Mouse (Mus musculus): ENCODE data around the gene Entpd8.

Entpd8 gene

DNA sequence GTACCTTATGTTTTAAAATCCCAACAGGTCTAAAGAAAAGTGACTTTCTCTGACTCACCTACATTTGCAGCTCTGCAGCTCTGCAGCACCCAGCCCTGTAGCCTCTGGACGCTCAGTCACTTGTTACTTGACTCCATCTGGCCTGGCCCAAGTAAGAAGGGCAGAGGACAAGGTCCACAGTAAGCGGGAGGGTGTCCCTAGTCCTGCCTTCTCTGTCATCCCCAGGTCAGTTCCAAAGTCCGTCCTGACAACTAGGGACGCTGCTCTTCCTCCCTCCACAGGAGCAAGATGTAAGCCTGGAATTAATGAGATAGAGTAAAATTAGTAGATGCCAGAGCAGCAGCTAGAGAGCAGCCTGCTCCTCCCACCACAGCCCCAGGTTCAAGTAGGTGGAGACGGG, at the start of gene Entpd8:
Gene Entpd8, plus strand, starts transcription at position 229 of the 400 bp plus-strand sequence.
- no peak for DNase-seq (ENCODE audit: low spot score)

DNA sequence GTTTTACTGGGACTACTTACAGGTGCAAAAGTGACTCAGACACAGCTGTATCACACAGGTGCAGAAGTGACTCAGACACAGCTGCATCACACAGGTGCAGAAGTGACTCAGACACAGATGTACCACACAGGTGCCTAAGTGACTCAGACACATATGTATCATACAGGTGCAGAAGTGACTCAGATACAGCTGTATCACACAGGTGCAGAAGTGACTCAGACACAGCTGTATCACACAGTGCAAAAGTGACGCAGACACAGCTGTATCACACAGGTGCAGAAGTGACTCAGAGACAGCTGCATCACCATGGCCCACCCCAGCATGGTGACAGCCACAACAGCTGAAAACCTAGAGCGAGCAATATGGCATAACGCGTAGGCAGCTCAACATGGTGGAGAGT, 45.1 kb upstream of the Entpd8 start:
- no peak for DNase-seq (ENCODE audit: low spot score)

DNA sequence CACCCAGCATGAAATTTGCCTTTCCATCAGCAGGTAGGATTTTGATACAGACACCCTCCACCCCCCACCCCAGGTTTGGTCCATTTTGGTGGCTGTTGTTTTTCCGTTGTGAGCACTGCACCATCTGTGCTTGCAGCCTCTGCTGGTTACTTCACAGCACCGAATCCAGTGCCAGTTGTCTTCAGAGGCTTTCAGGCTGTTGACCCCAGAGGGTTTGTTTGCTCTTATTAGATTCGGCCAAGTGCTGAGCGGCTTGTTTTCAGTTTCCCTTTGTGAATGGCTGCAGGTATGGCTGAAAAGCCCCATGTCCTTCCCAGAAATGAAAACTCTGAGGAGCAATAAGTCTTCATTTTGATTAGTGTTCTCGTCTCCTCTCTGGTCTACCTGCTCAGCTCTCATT, 40.0 kb upstream of the Entpd8 start:
- no peak for DNase-seq (ENCODE audit: low spot score)

GRCm38 (mm10) chr2:25050921-25051320, 29.2 kb upstream of the Entpd8 start:
- no peak for DNase-seq (ENCODE audit: low spot score)

- no peak for DNase-seq (ENCODE audit: low spot score)
Measured at GRCm38 (mm10) chr2:25051450-25051849, 28.7 kb upstream of the Entpd8 start.

DNA sequence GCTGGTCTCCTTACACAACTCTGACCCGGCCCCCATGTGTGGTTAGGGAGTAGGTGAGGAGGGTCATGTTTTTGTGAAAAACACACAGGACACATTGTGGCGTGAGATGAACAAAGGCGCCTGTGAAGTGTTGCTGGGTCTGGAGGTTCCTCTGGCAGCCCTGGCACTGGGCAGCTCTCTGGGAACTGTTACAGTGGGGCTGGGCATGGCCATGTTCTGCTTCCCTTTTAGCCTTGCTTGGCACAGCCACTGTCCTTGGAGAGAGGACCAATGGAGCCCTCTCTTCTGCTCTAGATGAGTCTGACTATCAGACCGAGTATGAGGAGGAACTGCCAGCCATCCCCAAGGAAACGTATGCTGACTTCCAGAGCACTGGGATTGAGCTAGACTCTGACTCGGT, 27.0 kb upstream of the Entpd8 start:
- DNase-seq (ENCODE audit: low spot score), result no peak

DNA sequence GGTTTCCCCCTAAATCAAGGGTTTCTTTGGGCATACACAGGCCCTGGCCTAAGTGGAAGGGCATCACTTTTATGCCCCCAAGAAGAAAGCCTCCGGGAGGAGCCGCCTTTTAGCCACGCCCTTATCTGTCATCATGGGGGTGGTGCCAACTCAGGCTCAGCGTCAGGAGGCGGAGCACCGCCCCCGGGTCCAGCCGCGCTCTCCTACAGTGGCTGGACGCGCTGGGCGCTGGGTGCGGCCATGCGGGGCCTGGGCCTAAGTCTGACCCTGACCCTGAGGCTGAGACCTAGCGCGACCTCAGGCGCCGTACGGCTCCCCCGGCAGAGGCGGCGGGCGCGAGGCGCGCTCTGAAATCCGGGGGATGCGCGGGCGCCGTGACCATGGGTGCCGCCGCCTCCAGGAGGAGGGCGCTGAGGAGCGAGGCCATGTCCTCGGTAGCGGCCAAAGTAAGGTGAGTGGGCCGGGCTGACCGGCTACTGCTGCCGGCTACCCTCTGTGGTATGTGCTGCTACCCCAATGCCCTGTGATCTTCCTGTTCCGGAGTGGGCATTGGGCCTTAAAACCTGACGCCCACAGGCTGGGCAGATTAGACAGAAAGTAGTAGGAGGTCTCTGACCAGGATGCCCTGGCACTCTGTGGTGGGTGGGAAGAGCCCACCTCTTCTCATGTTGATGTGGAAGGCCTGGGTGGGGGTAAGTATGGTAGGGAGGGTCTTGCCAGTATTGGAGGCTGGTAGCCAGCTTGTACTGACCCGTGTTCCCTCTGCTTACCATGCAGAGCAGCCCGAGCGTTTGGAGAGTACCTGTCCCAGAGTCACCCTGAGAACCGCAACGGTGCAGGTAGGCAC, 25.7 kb upstream of the Entpd8 start, which contains the start of gene Nsmf:
Gene Nsmf, plus strand, starts transcription at position 135 of the 847 bp plus-strand sequence.
- DNase-seq (ENCODE audit: low spot score), result peak; percentile 70

GRCm38 (mm10) chr2:25055068-25055405, 25.1 kb upstream of the Entpd8 start:
- no peak for DNase-seq (ENCODE audit: low spot score)

- no peak for DNase-seq (ENCODE audit: low spot score)
Measured at GRCm38 (mm10) chr2:25055409-25056155, 24.5 kb upstream of the Entpd8 start.

DNA sequence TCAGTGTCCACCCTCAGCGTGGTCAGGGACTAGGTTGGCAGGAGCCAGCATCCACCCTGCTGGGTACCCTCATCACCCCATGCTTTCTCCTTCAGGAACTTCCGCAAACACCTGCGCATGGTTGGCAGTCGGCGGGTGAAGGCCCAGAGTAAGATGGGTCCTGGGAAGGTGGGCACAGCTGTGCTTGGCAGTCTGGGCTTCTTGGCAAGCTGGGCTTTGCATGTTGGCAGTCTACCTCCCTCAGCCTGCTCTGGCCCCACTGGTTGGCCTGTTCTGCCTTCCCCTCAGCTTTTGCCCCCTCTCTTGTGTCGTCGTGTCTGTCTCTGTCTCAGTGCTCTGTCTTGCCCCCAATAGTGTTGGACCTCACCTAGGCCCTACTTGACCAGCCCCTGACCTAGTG, 21.2 kb upstream of the Entpd8 start:
- no peak for DNase-seq (ENCODE audit: low spot score)

DNA sequence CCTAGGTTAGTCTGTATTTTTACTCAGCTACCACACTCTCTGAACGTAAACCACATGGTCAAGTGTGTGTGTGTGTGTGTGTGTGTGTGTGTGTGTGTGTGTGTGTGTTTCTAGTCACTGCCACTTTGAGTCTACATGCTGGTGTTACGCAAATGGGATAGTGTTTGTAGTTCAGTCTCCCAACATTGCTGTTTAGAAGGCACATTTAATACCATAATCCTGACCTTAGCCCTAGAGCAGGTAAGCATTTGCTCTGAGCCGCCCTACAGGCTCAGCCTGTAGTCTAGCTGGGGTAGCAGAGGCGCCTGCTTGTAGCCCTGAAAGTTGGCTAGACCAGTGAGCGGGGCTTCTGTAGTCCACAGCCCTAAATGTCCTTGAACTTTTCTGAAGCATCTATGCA, 16.6 kb upstream of the Entpd8 start:
- no peak for DNase-seq (ENCODE audit: low spot score)

DNA sequence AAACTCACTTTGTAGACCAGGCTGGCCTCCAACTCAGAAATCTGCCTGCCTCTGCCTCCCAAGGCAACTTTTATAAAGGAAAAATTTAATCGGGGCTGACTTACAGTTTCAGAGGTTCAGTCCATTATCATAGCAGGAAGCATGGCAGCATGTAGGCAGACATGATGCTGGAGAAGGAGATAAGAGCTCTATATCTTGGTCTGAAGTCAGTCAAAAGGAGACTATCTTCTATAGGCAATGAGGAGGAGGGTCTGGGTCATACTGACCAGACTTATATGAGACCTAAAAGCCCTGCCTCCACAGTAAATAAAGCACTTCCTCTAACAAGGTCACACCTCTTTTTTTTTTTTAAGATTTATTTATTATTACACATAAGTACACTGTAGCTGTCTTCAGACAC, 15.8 kb upstream of the Entpd8 start:
- no peak for DNase-seq (ENCODE audit: low spot score)

DNA sequence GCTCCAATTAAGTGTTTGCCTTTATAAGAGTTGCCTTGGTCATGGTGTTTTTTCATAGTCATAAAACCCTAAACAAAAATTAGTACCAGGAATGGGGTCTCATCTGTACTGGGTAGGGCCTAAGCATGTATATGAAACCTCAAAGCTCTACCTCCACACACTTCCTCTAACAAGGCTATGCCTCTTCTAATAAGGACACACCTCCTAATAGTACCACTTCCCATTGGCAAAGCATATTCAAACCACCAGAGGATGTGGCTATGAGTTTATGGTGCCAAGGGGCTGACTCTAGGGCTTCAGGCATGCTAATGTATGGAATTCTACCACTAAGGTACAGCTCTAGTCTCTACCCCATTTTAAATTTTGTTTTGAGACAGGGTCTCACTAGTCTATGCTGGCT, 14.6 kb upstream of the Entpd8 start:
- no peak for DNase-seq (ENCODE audit: low spot score)

DNA sequence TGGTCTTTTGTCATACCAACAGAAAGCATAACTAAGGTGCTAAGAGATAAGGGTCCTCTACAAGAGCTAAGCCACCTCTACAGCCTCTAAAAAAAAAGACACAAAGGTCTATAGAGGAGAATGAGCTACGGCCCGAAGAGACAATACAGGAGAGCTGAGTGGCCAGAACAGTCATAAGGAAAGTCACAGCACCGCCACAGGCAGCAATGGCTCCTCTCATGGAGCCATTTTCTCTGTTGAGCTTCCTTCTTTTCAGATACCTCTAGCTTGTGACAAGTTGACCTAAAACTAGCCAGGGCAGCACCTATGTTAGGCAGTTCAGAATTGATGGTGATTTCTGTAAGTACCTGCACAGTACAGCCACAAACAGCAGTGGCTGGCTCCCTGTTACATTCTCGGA, 13.6 kb upstream of the Entpd8 start:
- no peak for DNase-seq (ENCODE audit: low spot score)

DNA sequence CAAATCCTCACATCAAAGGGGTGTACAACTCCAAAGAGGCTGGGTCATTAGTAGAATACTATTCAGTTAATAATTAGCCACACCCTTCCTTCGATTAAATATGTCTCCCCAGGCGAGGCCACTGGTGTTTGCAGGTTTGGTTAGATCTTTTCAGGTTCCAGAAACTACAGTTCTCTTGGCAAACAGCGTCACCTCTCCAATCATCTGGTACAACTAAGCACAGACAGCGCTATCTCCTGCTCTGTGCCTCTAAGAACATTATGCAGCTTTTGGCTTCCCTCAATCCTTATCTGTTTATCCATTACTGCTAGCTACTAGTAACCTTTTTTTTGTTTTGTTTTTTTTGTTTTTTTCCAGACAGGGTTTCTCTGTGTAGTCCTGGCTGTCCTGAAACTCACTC, 10.6 kb upstream of the Entpd8 start:
- no peak for DNase-seq (ENCODE audit: low spot score)

- no peak for DNase-seq (ENCODE audit: low spot score)
Measured at GRCm38 (mm10) chr2:25072398-25072797, 7.7 kb upstream of the Entpd8 start.

DNA sequence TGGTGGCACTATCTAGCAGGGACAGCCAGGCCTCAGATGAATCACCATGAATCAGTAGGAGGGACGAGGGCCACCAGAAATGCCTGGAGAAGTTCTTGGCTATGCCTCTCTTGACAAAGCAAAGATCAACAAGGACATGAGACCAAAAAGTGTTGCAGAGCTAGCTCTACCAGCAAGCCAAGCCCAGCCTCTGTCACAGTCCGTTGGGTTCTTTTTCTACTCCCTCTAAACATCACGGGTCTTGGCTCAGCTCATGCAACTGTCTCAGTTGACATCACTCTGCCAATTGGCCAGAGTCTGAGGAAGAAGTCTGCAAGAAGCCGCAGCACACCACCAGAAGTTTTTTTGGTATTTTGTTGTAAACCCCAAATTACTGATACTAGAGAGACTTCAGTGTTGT, 4.6 kb upstream of the Entpd8 start:
- DNase-seq (ENCODE audit: low spot score), result no peak

GRCm38 (mm10) chr2:25078967-25079366, 1.1 kb upstream of the Entpd8 start:
- DNase-seq (ENCODE audit: low spot score), result no peak

GRCm38 (mm10) chr2:25083697-25084096, 3.6 kb downstream of the Entpd8 start:
- no peak for DNase-seq (ENCODE audit: low spot score)

- DNase-seq (ENCODE audit: low spot score), result no peak
Measured at GRCm38 (mm10) chr2:25085571-25085970, 5.5 kb downstream of the Entpd8 start.

- no peak for DNase-seq (ENCODE audit: low spot score)
Measured at GRCm38 (mm10) chr2:25087842-25088241, 7.7 kb downstream of the Entpd8 start.

DNA sequence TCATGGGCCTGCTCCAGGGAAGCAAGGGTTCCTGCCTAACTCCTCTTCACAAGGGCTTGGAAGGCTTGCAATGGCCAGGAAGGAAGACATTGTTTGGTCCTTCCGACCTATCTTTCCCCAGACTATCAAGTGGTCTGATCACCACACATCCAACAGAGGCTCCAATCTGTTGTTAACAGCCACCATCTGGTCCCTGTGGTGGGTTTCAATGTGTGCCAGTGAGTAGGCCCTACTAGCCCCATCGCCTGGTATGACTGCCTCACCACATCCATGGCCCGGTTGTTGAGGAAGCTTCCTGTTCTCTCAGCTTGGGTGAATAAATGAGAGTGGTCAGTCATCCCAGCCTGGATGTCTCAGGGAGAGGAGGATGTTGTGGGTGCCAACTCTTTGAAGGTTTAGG, 8.5 kb downstream of the Entpd8 start:
- DNase-seq (ENCODE audit: low spot score), result no peak

DNA sequence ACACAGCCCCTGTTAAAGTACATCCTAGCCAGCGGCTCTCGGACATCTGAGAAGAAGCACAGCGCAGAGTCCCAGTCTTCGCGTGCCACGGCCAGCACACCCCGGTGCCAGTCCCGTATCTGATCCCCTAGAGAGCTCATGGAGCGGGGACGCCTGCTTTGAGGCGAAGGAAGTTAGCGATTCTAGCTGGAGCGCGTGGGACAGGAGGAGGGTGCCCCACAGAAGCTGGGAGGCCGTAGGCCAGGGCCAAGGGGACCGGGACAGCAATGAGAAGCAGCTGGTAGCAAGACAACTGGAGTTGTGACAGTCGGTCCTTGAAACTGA, 14.6 kb downstream of the Entpd8 start:
- no peak for DNase-seq (ENCODE audit: low spot score)

All from spleen, adult 12 weeks (tissue).